Mouse (Mus musculus) hindbrain, postnatal 0 days (tissue): ENCODE measurements around the gene AW822073. TPM values are rescaled to one million over a fixed set of nuclear protein-coding genes. Genes with fewer than 3 reads are reported as not detected.

Experiments used
- ATAC-seq: fragments of 200-750 bp; cut with Nextera tagmentation; 2 replicates; pipeline ENCODE4 v1.8.0; 2017; ENCODE audit warnings: mild to moderate bottlenecking, moderate TSS enrichment, moderate library complexity
- DNase-seq: peaks from one replicate; pipeline ENCODE4 v3.0.0-alpha.2; 2015; ENCODE audit warnings: low spot score
- H3K27ac ChIP-seq: fragments of 300-500 bp; sonication (generic); 2 replicates; pipeline ENCODE4 v1.5.1; 2014; ENCODE audit warnings: mild to moderate bottlenecking
- H3K27me3 ChIP-seq: fragments of 300-500 bp; sonication (generic); 2 replicates; pipeline ENCODE4 v1.6.1; 2014; ENCODE audit warnings: low read length, mixed read lengths; ENCODE audit not compliant: insufficient read depth
- H3K36me3 ChIP-seq: fragments of 300-500 bp; sonication (generic); 2 replicates; pipeline ENCODE4 v1.6.1; 2014; ENCODE audit warnings: low read length, mixed read lengths; ENCODE audit not compliant: insufficient read depth
- H3K4me1 ChIP-seq: fragments of 300-500 bp; sonication (generic); 2 replicates; pipeline ENCODE4 v1.6.1; 2014; ENCODE audit warnings: antibody characterized with exemption, low read length, mixed read lengths; ENCODE audit not compliant: insufficient read depth
- H3K4me2 ChIP-seq: fragments of 300-500 bp; sonication (generic); 2 replicates; pipeline ENCODE4 v1.6.1; 2014; ENCODE audit warnings: low read depth, mild to moderate bottlenecking, low read length, moderate library complexity, mixed read lengths
- H3K4me3 ChIP-seq: fragments of 300-500 bp; sonication (generic); 2 replicates; pipeline ENCODE4 v1.5.1; 2014; ENCODE audit warnings: low read length
- H3K9ac ChIP-seq: fragments of 300-500 bp; sonication (generic); replicated peaks from 2 replicates; pipeline ENCODE4 v1.6.1; 2014; ENCODE audit warnings: mild to moderate bottlenecking, low read length, moderate library complexity, mixed read lengths
- H3K9me3 ChIP-seq: fragments of 300-500 bp; sonication (generic); 2 replicates; pipeline ENCODE4 v1.6.1; 2016; ENCODE audit warnings: low read length, mixed read lengths
- CTCF ChIP-seq: IDR thresholded peaks from 2 replicates; pipeline ENCODE4 v1.5.1; 2016; ENCODE audit warnings: antibody characterized with exemption, control low read depth, low read depth
- WGBS: fragments of 180-500 bp; shearing (Covaris S2); extraction: QIAGEN DNeasy Blood & Tissue Kit; methylation state at CpG from one replicate; pipeline ENCODE4 v1.1.7; 2014; 5-methylcytosine and 5-hydroxymethylcytosine counted together
- polyA plus RNA-seq: library from polyadenylated mRNA; unstranded; fragments of >200 nt; fragmentation: Nextera tagmentation; extraction: Ambion mirVana; gene quantifications from 2 replicates; pipeline ENCODE4 v1.2.1, GENCODE M21; 2015
- total RNA-seq: library from RNA; depleted of rRNA; stranded (reverse); fragments of >200 nt; gene quantifications from 2 replicates; pipeline ENCODE4 v1.2.3, GENCODE M21; 2014

AW822073 gene
- total and polyA plus RNA-seq, 2 experiments from 2014 or later: not detected

DNA sequence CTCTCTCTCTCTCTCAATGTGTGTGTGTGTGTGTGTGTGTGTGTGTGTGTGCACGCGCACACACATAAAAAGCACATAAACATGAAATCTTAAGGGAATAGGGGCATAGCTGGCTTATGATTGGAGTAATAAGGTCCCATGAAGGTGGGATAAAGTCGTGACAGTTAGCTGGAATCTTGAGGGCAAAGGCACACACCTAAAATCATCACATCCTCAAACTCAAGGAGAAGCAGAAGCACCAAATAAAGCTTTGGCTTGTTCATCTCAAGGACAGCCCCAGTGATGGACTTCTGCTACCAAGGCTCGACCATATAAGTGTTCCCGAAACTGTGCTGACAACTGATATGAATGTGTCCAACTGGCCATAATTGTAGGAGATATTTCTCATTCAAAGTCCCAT lies 9.8 kb downstream of the AW822073 start:
- Histone ChIP-seq H3K4me2 (no peak overlapping the region), H3K27me3 (no peaks in the 10 kb centered on the region), H3K36me3 (no peaks in the 10 kb centered on the region), H3K4me3 (no peak overlapping the region), H3K27ac (no peak overlapping the region), H3K9ac (no peak overlapping the region), H3K4me1 (no peaks in the 10 kb centered on the region), H3K9me3 (no peaks in the 10 kb centered on the region)
- TF ChIP-seq CTCF: no peak
- DNase-seq (no peak), ATAC-seq (no peak)
- WGBS: 81% methylated on average over 5 of the region's 5 CpGs

DNA sequence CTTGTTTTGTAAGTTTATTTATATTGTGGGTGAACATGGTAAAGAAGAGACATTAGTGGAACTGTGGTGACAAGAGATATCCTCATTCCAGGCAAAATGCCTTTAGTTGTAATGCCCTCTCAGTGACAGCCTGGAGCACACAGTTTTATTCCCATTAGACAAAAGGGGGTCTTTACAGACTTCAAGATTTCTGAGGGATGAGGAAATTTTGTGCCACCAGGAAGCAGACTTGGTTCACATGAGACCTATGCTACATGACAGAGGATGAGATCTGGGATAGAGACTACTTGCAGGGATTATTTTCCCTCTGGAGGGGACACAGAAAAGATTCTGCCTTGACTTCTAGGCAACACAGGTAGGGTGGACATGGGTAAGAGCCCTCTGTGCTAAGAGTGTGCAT lies 10.2 kb downstream of the AW822073 start:
- no peak for TF ChIP-seq CTCF
- no peak overlapping the region for H3K4me3 ChIP-seq
- no peaks in the 10 kb centered on the region for H3K36me3 ChIP-seq
- no peak overlapping the region for H3K4me2 ChIP-seq
- no peak overlapping the region for H3K27ac ChIP-seq
- H3K9ac ChIP-seq: no peak overlapping the region
- no peaks in the 10 kb centered on the region for H3K4me1 ChIP-seq
- no peaks in the 10 kb centered on the region for H3K9me3 ChIP-seq
- ATAC-seq: no peak
- H3K27me3 ChIP-seq: no peaks in the 10 kb centered on the region
- no peak for DNase-seq

DNA sequence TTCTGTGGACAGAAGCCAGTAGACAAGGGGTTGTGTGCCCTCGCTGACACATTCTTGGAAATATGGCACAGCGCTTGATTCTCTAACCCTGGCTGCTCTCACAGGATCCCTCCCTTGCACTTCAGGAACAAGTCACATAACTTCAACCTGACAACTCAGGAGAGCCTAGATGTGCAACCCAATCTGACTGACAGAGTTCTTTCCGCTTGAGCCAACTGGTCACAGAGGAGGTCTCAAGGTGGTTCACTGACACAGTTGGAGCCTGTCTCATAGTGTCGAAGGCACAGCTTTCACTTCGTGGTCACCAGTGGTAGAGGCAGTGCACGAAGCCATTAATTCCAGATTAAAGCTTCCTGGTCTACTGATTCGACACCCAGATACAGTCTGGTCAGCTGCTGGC lies 12.5 kb downstream of the AW822073 start:
- 73% methylated on average over 7 of the region's 7 CpGs for WGBS
- ATAC-seq (no peak), DNase-seq (no peak)

DNA sequence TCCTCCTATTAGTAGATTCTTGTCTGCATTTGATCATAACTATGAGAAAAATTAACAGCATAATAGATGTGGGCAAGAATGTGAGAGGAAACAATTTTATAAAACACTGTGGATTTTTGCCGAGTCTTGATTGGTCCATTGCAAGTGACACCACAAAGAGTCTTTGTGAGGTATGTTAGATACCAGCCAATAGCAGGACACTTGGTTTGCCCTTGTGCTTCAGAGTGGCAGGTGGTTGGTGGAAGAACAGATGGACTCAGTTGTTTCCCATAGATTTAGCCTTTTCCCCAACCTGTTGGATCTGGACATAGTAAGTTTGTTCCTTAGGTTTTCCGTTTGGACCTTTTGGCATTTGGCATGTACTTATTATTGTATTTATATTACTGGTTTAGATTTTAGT lies 13.5 kb downstream of the AW822073 start:
- Histone ChIP-seq H3K4me1 (no peaks in the 10 kb centered on the region), H3K9ac (no peak overlapping the region), H3K27me3 (no peaks in the 10 kb centered on the region), H3K4me3 (no peak overlapping the region), H3K9me3 (no peaks in the 10 kb centered on the region), H3K4me2 (no peak overlapping the region), H3K27ac (no peak overlapping the region), H3K36me3 (no peaks in the 10 kb centered on the region)
- no peak for DNase-seq
- 87% methylated on average over 2 of the region's 2 CpGs for WGBS
- ATAC-seq: no peak
- no peak for TF ChIP-seq CTCF

More for the DNA sequence above, 12.5 kb downstream of the AW822073 start:
- no peak overlapping the region for H3K4me3 ChIP-seq
- H3K27ac ChIP-seq: no peak overlapping the region
- H3K9me3 ChIP-seq: no peaks in the 10 kb centered on the region
- H3K36me3 ChIP-seq: no peaks in the 10 kb centered on the region
- no peaks in the 10 kb centered on the region for H3K27me3 ChIP-seq
- no peaks in the 10 kb centered on the region for H3K4me1 ChIP-seq
- no peak overlapping the region for H3K4me2 ChIP-seq
- no peak for TF ChIP-seq CTCF
- H3K9ac ChIP-seq: no peak overlapping the region

DNA sequence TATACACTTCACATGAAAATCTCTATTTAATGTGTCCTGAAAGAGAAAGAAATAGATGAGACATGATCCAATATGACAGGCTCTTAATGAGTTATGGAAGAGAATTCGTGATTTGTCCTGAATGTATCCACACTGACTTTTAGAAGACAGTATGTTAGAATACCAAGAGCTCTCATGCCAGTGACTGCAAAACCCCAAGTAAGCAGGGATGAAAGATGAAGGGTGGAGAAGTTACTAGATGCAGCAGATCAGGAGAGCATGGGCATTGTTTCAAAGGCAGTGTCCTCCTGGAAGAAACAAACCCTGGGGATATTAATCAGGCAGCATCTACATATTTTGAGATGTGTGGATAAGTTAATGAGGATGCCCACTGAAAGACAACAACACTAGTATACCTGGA lies 14.2 kb downstream of the AW822073 start:
- TF ChIP-seq CTCF: no peak
- 55% methylated on average over 1 of the region's 1 CpGs for WGBS
- Histone ChIP-seq H3K4me1 (no peaks in the 10 kb centered on the region), H3K27ac (no peak overlapping the region), H3K36me3 (no peaks in the 10 kb centered on the region), H3K4me2 (no peak overlapping the region), H3K9me3 (peaks cover 3% of the 10 kb centered on the region; the same call in 1 of the 2 replicates), H3K9ac (no peak overlapping the region), H3K4me3 (no peak overlapping the region), H3K27me3 (no peaks in the 10 kb centered on the region)
- ATAC-seq (no peak), DNase-seq (no peak)

DNA sequence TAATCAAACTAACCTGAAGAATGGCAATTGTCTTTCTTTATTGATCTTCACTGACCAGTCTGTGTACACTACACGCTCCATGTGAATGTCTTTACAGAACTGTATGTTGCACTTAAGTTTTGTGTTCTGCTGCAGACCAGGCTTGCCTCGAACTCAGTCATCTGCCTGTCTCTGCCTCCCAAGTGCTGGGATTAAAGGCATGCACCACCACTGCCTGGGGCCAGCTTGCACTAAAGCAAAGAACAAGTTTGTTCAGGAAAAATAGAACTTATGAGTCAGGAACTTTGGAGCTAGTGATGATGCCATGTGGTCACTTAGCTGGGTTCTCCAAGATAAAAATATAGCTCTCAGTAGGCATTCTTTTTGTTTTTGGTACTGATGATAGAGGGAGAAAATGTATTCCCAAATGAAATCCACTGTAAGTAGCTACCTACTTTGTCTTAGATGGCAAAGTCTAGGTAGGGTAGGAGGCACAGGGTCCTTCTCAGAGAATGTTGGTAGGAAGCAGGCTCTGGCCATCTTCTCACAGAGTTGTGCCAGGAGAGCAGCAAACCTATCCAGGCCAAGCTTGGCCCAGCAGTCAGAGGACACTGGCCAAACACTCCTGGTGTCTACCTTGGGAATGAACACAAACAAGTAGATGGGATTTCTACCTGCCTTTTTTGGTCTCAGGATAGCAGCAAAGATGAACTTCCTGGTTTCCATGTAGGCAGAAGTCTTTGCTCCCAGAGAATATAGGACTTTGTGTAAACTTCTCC lies 14.8 kb downstream of the AW822073 start:
- 70% methylated on average over 2 of the region's 2 CpGs for WGBS
- Histone ChIP-seq H3K9me3 (peaks cover 3% of the 10 kb centered on the region; the same call in 1 of the 2 replicates), H3K4me3 (no peak overlapping the region), H3K4me1 (no peaks in the 10 kb centered on the region), H3K4me2 (no peak overlapping the region), H3K36me3 (no peaks in the 10 kb centered on the region), H3K9ac (no peak overlapping the region), H3K27me3 (no peaks in the 10 kb centered on the region), H3K27ac (no peak overlapping the region)
- ATAC-seq (no peak), DNase-seq (no peak)
- TF ChIP-seq CTCF: no peak

DNA sequence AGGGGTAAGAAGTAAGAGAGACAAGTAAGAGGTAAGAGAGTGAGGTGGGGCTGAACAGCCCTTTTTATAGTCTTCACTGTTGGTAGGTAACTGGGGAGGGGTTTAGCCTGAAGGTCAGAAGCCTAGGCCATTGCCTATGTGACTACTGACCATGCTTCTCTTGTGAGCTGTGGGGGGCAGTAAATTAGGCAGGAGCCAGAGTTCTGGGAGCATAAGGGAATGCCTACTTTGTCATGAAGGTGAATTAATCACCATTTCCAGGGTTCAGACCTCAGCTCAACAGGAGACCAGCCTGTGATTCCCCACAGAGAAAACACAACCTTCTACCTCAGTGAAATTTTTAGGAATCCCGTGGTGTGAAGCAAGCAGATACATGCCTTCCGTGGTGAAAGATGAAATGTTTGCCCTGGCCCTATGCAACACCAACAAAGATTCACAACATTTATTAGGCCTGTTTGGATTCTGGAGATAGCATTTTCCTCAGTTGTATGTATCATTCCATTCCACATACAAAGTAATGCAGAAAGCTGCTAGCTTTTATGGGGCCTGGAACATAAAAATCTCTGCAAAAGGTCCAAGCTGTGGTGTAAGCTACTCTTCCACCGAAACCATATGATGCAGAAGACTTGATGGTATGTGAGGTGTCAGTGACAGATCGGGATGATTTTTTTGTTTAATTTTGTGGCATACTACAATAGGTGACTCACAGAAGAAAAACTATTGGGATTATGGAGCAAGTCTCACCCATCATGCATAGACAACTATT lies 17.9 kb downstream of the AW822073 start:
- H3K36me3 ChIP-seq: no peaks in the 10 kb centered on the region
- no peak overlapping the region for H3K27ac ChIP-seq
- no peaks in the 10 kb centered on the region for H3K27me3 ChIP-seq
- ATAC-seq: no peak
- no peaks in the 10 kb centered on the region for H3K4me1 ChIP-seq
- no peak overlapping the region for H3K9ac ChIP-seq
- H3K4me3 ChIP-seq: no peak overlapping the region
- no peak overlapping the region for H3K4me2 ChIP-seq
- 89% methylated on average over 4 of the region's 4 CpGs for WGBS
- no peak for TF ChIP-seq CTCF
- H3K9me3 ChIP-seq: peaks cover 3% of the 10 kb centered on the region; the same call in 1 of the 2 replicates
- no peak for DNase-seq
